Mouse (Mus musculus): Measurements from ENCODE around the gene 3110040M04Rik.

DNA sequence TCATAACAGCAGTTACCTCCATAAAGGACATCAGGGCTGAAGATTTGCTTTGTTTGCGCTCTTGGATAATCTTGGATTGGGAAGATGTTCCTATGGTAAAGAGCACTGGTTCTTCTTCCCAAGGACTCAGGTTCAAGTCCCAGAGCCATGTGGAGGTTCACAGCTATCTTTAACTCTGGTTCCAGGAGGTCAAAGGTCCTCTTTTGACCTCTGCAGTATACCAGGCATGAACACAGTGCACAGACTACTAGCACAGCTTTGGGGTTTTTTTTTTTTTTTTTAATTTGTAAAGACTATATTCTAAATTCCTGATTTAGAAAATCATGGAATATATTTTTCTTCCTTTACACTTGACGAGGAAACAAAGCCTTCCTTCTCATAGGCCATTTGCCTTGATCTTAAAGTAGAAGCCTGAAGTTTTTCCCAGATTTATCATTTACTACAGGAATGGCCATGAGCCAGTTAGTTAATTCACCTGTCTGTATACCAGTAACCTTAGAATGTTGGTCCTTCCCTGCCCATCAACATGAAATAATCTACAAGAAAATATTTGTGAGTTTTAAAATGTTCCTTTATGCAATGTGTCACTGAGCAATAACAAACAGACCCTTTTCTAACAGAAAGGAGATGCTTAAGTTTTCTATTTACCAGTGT, 44.9 kb upstream of the 3110040M04Rik start:
- TF ChIP-seq CTCF (IDR thresholded peaks at IDR 0.05 in 2 of 3, conservative IDR thresholded peaks at IDR 0.05 in 1 of 3; ENCODE audit: control insufficient read depth in 1 of 3, insufficient read depth in 1 of 3, low read depth in 2 of 3, low read length in 3 of 3, poor library complexity in 1 of 3, severe bottlenecking in 1 of 3) (no peak), POLR2A (IDR thresholded peaks at IDR 0.05; ENCODE audit: control insufficient read depth in 1 of 2, insufficient read depth in 1 of 2, low read depth in 1 of 2, low read length in 2 of 2, poor library complexity in 1 of 2) (no peak), HCFC1 (IDR thresholded peaks at IDR 0.05; ENCODE audit: low read depth, low read length) (no peak), JUND (IDR thresholded peaks at IDR 0.05; ENCODE audit: low read depth, low read length) (no peak), SMC3 (IDR thresholded peaks at IDR 0.05; ENCODE audit: low read depth, low read length) (no peak)

Measured in MEL (cell line).